Comparison of ENCODE assay signal across 9 mouse cellular contexts in genomic region chr4:155580420-155580819, GRCm38 (mm10). TPM values are rescaled to one million over a fixed set of nuclear protein-coding genes. Genes with fewer than 3 reads are reported as not detected.
DNase-seq lines count a peak whose midpoint lies in the region; ATAC-seq and TF ChIP-seq lines count a peak whose summit lies in the region.
"Had no signal": no experiment of that assay in that cellular context is flagged by ENCODE, and none has a peak within 500 bp of the region (broad histone marks: within the 10 kb centered on the region; RNA-seq: fewer than 3 reads in every experiment).

No protein-coding gene starts in this region.

- H3K4me2 ChIP-seq in forebrain, embryonic 15.5 days (replicated peaks) = no peak overlapping the region
- no peak overlapping the region for H3K4me2 ChIP-seq in midbrain, embryonic 11.5 days
- H3K4me2 ChIP-seq in midbrain, embryonic 13.5 days (replicated peaks) = no peak overlapping the region
- H3K4me2 ChIP-seq in hindbrain, postnatal 0 days (ENCODE audit: low read depth, low read length) = no peak overlapping the region

- peak; percentile 56 for DNase-seq in forebrain, embryonic 10.5 days (ENCODE audit: extremely low spot score, low spot score)
- DNase-seq in midbrain, embryonic 11.5 days (ENCODE audit: low spot score, missing footprints) = peak; percentile 97
- peak; percentile 59 for DNase-seq in cerebellum, adult 8-10 months
- DNase-seq in hindbrain, postnatal 0 days (ENCODE audit: low spot score) = peak; percentile 69
- peak; percentile 37 for DNase-seq in lung, postnatal 25 days (ENCODE audit: low spot score)
- DNase-seq in yolk sac, embryonic 10.5 days (ENCODE audit: low spot score) = no peak

- peak; percentile 87 for TF ChIP-seq CTCF in hindbrain, postnatal 0 days (IDR thresholded peaks at IDR 0.05; ENCODE audit: low read depth)

- ATAC-seq in forebrain, embryonic 15.5 days (replicated peaks) = no peak
- no peak for ATAC-seq in midbrain, embryonic 11.5 days (ENCODE audit: low FRiP score)
- no peak for ATAC-seq in midbrain, embryonic 13.5 days
- 0 out of 2 replicates have a peak, but pooled peaks have one; percentile 38 for ATAC-seq in hindbrain, postnatal 0 days

- no peak overlapping the region for H3K9ac ChIP-seq in forebrain, embryonic 15.5 days (replicated peaks)
- H3K9ac ChIP-seq in midbrain, embryonic 11.5 days (ENCODE audit: low read length) = no peak overlapping the region
- no peak overlapping the region for H3K9ac ChIP-seq in midbrain, embryonic 13.5 days (replicated peaks)
- H3K9ac ChIP-seq in hindbrain, postnatal 0 days (replicated peaks; ENCODE audit: low read length) = no peak overlapping the region

- H3K4me1 ChIP-seq in forebrain, embryonic 10.5 days = no peaks in the 10 kb centered on the region
- no peaks in the 10 kb centered on the region for H3K4me1 ChIP-seq in forebrain, embryonic 15.5 days
- H3K4me1 ChIP-seq in midbrain, embryonic 11.5 days (ENCODE audit: control insufficient read depth, insufficient read depth, low read length) = no peaks in the 10 kb centered on the region
- no peaks in the 10 kb centered on the region for H3K4me1 ChIP-seq in midbrain, embryonic 13.5 days (replicated peaks)
- H3K4me1 ChIP-seq in hindbrain, postnatal 0 days (ENCODE audit: insufficient read depth, low read length) = no peaks in the 10 kb centered on the region

- no peaks in the 10 kb centered on the region for H3K27me3 ChIP-seq in forebrain, embryonic 10.5 days (ENCODE audit: poor library complexity, severe bottlenecking)
- no peaks in the 10 kb centered on the region for H3K27me3 ChIP-seq in forebrain, embryonic 15.5 days
- H3K27me3 ChIP-seq in midbrain, embryonic 11.5 days (ENCODE audit: control insufficient read depth, insufficient read depth, low read length) = no peaks in the 10 kb centered on the region
- H3K27me3 ChIP-seq in midbrain, embryonic 13.5 days = no peaks in the 10 kb centered on the region
- H3K27me3 ChIP-seq in hindbrain, postnatal 0 days (ENCODE audit: insufficient read depth, low read length) = no peaks in the 10 kb centered on the region
- H3K27me3 ChIP-seq: megakaryocyte, embryonic 14.5 days had no signal

- no peaks in the 10 kb centered on the region for H3K9me3 ChIP-seq in forebrain, embryonic 10.5 days
- no peaks in the 10 kb centered on the region for H3K9me3 ChIP-seq in forebrain, embryonic 15.5 days
- no peaks in the 10 kb centered on the region for H3K9me3 ChIP-seq in midbrain, embryonic 11.5 days (ENCODE audit: control insufficient read depth, low read length)
- no peaks in the 10 kb centered on the region for H3K9me3 ChIP-seq in midbrain, embryonic 13.5 days
- H3K9me3 ChIP-seq in hindbrain, postnatal 0 days (ENCODE audit: low read length) = no peaks in the 10 kb centered on the region
- H3K9me3 ChIP-seq: megakaryocyte, embryonic 14.5 days had no signal

- WGBS in forebrain, embryonic 10.5 days = 31% methylated on average over 1 of the region's 1 CpGs
- 22% methylated on average over 1 of the region's 1 CpGs for WGBS in forebrain, embryonic 15.5 days
- 39% methylated on average over 1 of the region's 1 CpGs for WGBS in midbrain, embryonic 11.5 days
- WGBS in midbrain, embryonic 13.5 days = 16% methylated on average over 1 of the region's 1 CpGs
- WGBS in hindbrain, postnatal 0 days = 24% methylated on average over 1 of the region's 1 CpGs

- no peak overlapping the region for H3K27ac ChIP-seq in forebrain, embryonic 10.5 days
- H3K27ac ChIP-seq in forebrain, embryonic 15.5 days (replicated peaks) = no peak overlapping the region
- H3K27ac ChIP-seq in midbrain, embryonic 11.5 days (ENCODE audit: low read depth, low read length) = no peak overlapping the region
- H3K27ac ChIP-seq in midbrain, embryonic 13.5 days = no peak overlapping the region
- no peak overlapping the region for H3K27ac ChIP-seq in hindbrain, postnatal 0 days

- peaks cover 88% of the 10 kb centered on the region for H3K36me3 ChIP-seq in forebrain, embryonic 10.5 days (replicated peaks)
- peaks cover 48% of the 10 kb centered on the region for H3K36me3 ChIP-seq in forebrain, embryonic 15.5 days
- H3K36me3 ChIP-seq in midbrain, embryonic 11.5 days (ENCODE audit: control insufficient read depth, insufficient read depth, low read length) = peaks cover 12% of the 10 kb centered on the region; the same call in 1 of the 2 replicates
- H3K36me3 ChIP-seq in midbrain, embryonic 13.5 days = peaks cover 78% of the 10 kb centered on the region
- H3K36me3 ChIP-seq in hindbrain, postnatal 0 days (ENCODE audit: insufficient read depth, low read length) = peaks cover 41% of the 10 kb centered on the region; the same call in 1 of the 2 replicates

- H3K4me3 ChIP-seq in forebrain, embryonic 10.5 days = no peak overlapping the region
- no peak overlapping the region for H3K4me3 ChIP-seq in forebrain, embryonic 15.5 days
- no peak overlapping the region for H3K4me3 ChIP-seq in midbrain, embryonic 11.5 days (ENCODE audit: low read depth, low read length)
- H3K4me3 ChIP-seq in midbrain, embryonic 13.5 days (replicated peaks) = no peak overlapping the region
- no peak overlapping the region for H3K4me3 ChIP-seq in hindbrain, postnatal 0 days (ENCODE audit: low read length)
- H3K4me3 ChIP-seq: megakaryocyte, embryonic 14.5 days had no signal

RNA-seq across cellular contexts. Expression of gene Nadk, which starts 18.2 kb away (rescaled TPM):
- polyA plus RNA-seq in forebrain, embryonic 10.5 days (2016; fragmentation: Nextera tagmentation; extraction: Ambion mirVana) = 118 and 122 TPM in 2 replicates
- 109 and 110 TPM in 2 replicates for polyA plus RNA-seq in forebrain, embryonic 15.5 days (2015; fragmentation: Nextera tagmentation; extraction: Ambion mirVana)
- 98.3 and 99.8 TPM in 2 replicates for polyA plus RNA-seq in midbrain, embryonic 11.5 days (2014; fragmentation: Nextera tagmentation; extraction: Ambion mirVana)
- polyA plus RNA-seq in midbrain, embryonic 13.5 days (2015; fragmentation: Nextera tagmentation; extraction: Ambion mirVana) = 78.0 and 85.5 TPM in 2 replicates
- 98.6 and 108 TPM in 2 replicates for total RNA-seq in hindbrain, postnatal 0 days (2014; rRNA removed)
- polyA plus RNA-seq in hindbrain, postnatal 0 days (2015; fragmentation: Nextera tagmentation; extraction: Ambion mirVana) = 57.5 and 59.6 TPM in 2 replicates

RNA-seq across cellular contexts. Expression of gene Slc35e2, which starts 20.8 kb away (rescaled TPM):
- polyA plus RNA-seq in forebrain, embryonic 10.5 days (2016; fragmentation: Nextera tagmentation; extraction: Ambion mirVana) = 10.7 and 12.9 TPM in 2 replicates
- 10.9 and 12.9 TPM in 2 replicates for polyA plus RNA-seq in forebrain, embryonic 15.5 days (2015; fragmentation: Nextera tagmentation; extraction: Ambion mirVana)
- polyA plus RNA-seq in midbrain, embryonic 11.5 days (2014; fragmentation: Nextera tagmentation; extraction: Ambion mirVana) = 18.0 and 18.1 TPM in 2 replicates
- 15.9 and 16.5 TPM in 2 replicates for polyA plus RNA-seq in midbrain, embryonic 13.5 days (2015; fragmentation: Nextera tagmentation; extraction: Ambion mirVana)
- total RNA-seq in hindbrain, postnatal 0 days (2014; rRNA removed) = 72.0 and 77.2 TPM in 2 replicates
- 11.1 and 13.2 TPM in 2 replicates for polyA plus RNA-seq in hindbrain, postnatal 0 days (2015; fragmentation: Nextera tagmentation; extraction: Ambion mirVana)

RNA-seq across cellular contexts. Expression of gene Cdk11b, which starts 44.2 kb away (rescaled TPM):
- 83.9 and 86.7 TPM in 2 replicates for polyA plus RNA-seq in forebrain, embryonic 10.5 days (2016; fragmentation: Nextera tagmentation; extraction: Ambion mirVana)
- 60.8 and 63.5 TPM in 2 replicates for polyA plus RNA-seq in forebrain, embryonic 15.5 days (2015; fragmentation: Nextera tagmentation; extraction: Ambion mirVana)
- polyA plus RNA-seq in midbrain, embryonic 11.5 days (2014; fragmentation: Nextera tagmentation; extraction: Ambion mirVana) = 72.9 and 83.6 TPM in 2 replicates
- 65.1 and 66.8 TPM in 2 replicates for polyA plus RNA-seq in midbrain, embryonic 13.5 days (2015; fragmentation: Nextera tagmentation; extraction: Ambion mirVana)
- total RNA-seq in hindbrain, postnatal 0 days (2014; rRNA removed) = 16.5 and 21.4 TPM in 2 replicates
- polyA plus RNA-seq in hindbrain, postnatal 0 days (2015; fragmentation: Nextera tagmentation; extraction: Ambion mirVana) = 65.5 and 74.3 TPM in 2 replicates
